Mouse (Mus musculus): ENCODE results near the gene Sema4c.

Gene Sema4c

GRCm38 (mm10) chr1:36558031-36558993 lies at the start of gene Sema4c:
Gene Sema4c, minus strand, starts transcription at chr1:36558349.
- peak; percentile 74 for DNase-seq (ENCODE audit: low spot score)

- DNase-seq (ENCODE audit: low spot score) = peak; percentile 64
Observed at GRCm38 (mm10) chr1:36606951-36607350, 48.8 kb upstream of the Sema4c start.

- DNase-seq (ENCODE audit: low spot score) = no peak
Observed at GRCm38 (mm10) chr1:36604254-36605156, 46.4 kb upstream of the Sema4c start.

GRCm38 (mm10) chr1:36603361-36603760 lies 45.2 kb upstream of the Sema4c start:
- DNase-seq (ENCODE audit: low spot score) = peak; percentile 71

GRCm38 (mm10) chr1:36602271-36602670 lies 44.1 kb upstream of the Sema4c start:
- DNase-seq (ENCODE audit: low spot score) = no peak

- DNase-seq (ENCODE audit: low spot score) = no peak
Observed at GRCm38 (mm10) chr1:36598411-36598810, 40.3 kb upstream of the Sema4c start.

- DNase-seq (ENCODE audit: low spot score) = peak; percentile 45
Observed at GRCm38 (mm10) chr1:36596114-36596513, 38.0 kb upstream of the Sema4c start.

- no peak for DNase-seq (ENCODE audit: low spot score)
Observed at GRCm38 (mm10) chr1:36595167-36595931, 37.2 kb upstream of the Sema4c start.

- no peak for DNase-seq (ENCODE audit: low spot score)
Observed at GRCm38 (mm10) chr1:36593099-36593498, 35.0 kb upstream of the Sema4c start.

GRCm38 (mm10) chr1:36591408-36591807 lies 33.3 kb upstream of the Sema4c start:
- no peak for DNase-seq (ENCODE audit: low spot score)

GRCm38 (mm10) chr1:36590664-36591063 lies 32.5 kb upstream of the Sema4c start:
- DNase-seq (ENCODE audit: low spot score) = no peak

GRCm38 (mm10) chr1:36589486-36589885 lies 31.3 kb upstream of the Sema4c start:
- no peak for DNase-seq (ENCODE audit: low spot score)

GRCm38 (mm10) chr1:36588476-36589450 lies 30.6 kb upstream of the Sema4c start:
- DNase-seq (ENCODE audit: low spot score) = no peak

- DNase-seq (ENCODE audit: low spot score) = no peak
Observed at GRCm38 (mm10) chr1:36587860-36588259, 29.7 kb upstream of the Sema4c start.

- no peak for DNase-seq (ENCODE audit: low spot score)
Observed at GRCm38 (mm10) chr1:36586288-36586687, 28.1 kb upstream of the Sema4c start.

- no peak for DNase-seq (ENCODE audit: low spot score)
Observed at GRCm38 (mm10) chr1:36583408-36584116, 25.4 kb upstream of the Sema4c start.

- no peak for DNase-seq (ENCODE audit: low spot score)
Observed at GRCm38 (mm10) chr1:36582211-36582610, 24.1 kb upstream of the Sema4c start.

- DNase-seq (ENCODE audit: low spot score) = no peak
Observed at GRCm38 (mm10) chr1:36581260-36581659, 23.1 kb upstream of the Sema4c start.

- peak; percentile 48 for DNase-seq (ENCODE audit: low spot score)
Observed at GRCm38 (mm10) chr1:36580384-36581207, 22.4 kb upstream of the Sema4c start.
